Mouse (Mus musculus) cerebellum, adult 2 months (tissue): ENCODE results near the gene Wdr81. TPM values are rescaled to one million over a fixed set of nuclear protein-coding genes. Genes with fewer than 3 reads are reported as not detected.

Experiments
- DNase-seq, 2 experiments: peaks; one replicate each; pipeline ENCODE4 v3.0.0; 2021
- H3K27ac ChIP-seq: fragments of 200-500 bp; 2 replicates; pipeline ENCODE4 v1.5.1; 2012; ENCODE audit warnings: low read length, control low read depth, inconsistent platforms; ENCODE audit not compliant: insufficient read depth
- H3K27me3 ChIP-seq: fragments of 200-500 bp; 2 replicates; pipeline ENCODE4 v1.6.1; 2012; ENCODE audit warnings: inconsistent platforms, mild to moderate bottlenecking, low read length, moderate library complexity; ENCODE audit not compliant: control insufficient read depth, insufficient read depth
- H3K4me1 ChIP-seq: fragments of 200-500 bp; 2 replicates; pipeline ENCODE4 v1.6.1; 2011; ENCODE audit warnings: low read length; ENCODE audit not compliant: control insufficient read depth, insufficient read depth
- H3K4me3 ChIP-seq: fragments of 200-500 bp; replicated peaks from 2 replicates; pipeline ENCODE3; 2011; ENCODE audit warnings: mild to moderate bottlenecking, low read depth, low read length, control low read depth; ENCODE audit not compliant: insufficient read depth
- CTCF ChIP-seq: fragments of 200-500 bp; IDR thresholded peaks from 2 replicates; pipeline ENCODE4 v1.5.1; 2011; ENCODE audit warnings: low read depth, mild to moderate bottlenecking, control low read depth, low read length, moderate library complexity, borderline replicate concordance; ENCODE audit not compliant: insufficient read depth
- POLR2A ChIP-seq: fragments of 200-500 bp; IDR thresholded peaks from 2 replicates; pipeline ENCODE4 v1.6.1; 2011; ENCODE audit warnings: low read length, control low read depth, borderline replicate concordance; ENCODE audit not compliant: insufficient read depth
- WGBS: fragments of 180-500 bp; shearing (Covaris S2); methylation state at CpG from one replicate; pipeline ENCODE4 v1.1.7; 2018; 5-methylcytosine and 5-hydroxymethylcytosine counted together
- polyA plus RNA-seq: library from polyadenylated mRNA; depleted of rRNA; stranded (reverse); fragments of >200 nt; gene quantifications from 2 replicates; pipeline ENCODE4 v1.2.3, GENCODE M21; 2012

Wdr81 gene
- polyA plus RNA-seq, 1 experiment, result 15.3 TPM

DNA sequence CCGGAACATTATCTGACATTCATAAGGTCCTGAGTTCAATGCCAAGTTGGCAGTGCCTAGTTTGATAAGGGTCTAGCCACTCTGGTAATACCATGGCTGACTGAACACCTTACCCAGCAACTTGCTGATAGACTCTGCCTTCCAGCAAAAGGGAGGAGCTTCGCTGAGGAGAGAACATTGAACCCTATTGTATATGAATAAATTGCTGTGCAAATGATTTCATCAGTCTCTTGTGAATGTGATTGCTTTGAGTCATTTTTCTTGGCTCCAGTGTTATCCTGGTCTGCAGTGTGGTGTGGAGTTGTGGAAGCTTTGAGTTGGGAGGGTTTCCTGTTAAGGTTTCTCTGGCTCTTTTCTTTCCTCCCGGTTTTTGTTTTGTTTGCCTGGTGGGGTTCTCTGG lies 16.2 kb upstream of the Wdr81 start:
- no peak for TF ChIP-seq POLR2A
- TF ChIP-seq CTCF, result no peak
- H3K27ac ChIP-seq, result no peak overlapping the region
- H3K27me3 ChIP-seq, result no peaks in the 10 kb centered on the region
- DNase-seq, result no peak
- WGBS, result 80% methylated on average over 3 of the region's 3 CpGs
- no peak overlapping the region for H3K4me3 ChIP-seq
- no peaks in the 10 kb centered on the region for H3K4me1 ChIP-seq

DNA sequence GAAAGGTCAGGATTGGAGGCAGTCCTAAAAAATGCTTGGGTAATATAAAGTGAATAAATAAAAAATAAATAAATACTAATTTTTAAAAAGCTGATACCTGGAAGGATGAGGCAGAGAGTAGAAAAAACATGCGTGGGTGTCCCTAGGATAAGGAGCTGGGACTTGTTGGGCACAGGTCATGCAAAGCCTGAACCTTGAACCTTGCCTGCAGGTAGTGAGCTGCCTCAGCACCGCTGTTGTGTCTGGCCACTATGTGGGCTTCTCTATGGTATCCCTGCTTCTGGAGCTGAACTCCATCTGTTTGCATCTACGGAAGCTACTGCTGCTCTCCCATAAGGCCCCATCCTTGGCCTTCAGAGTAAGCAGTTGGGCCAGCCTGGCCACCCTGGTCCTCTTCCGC lies 14.7 kb upstream of the Wdr81 start:
- no peak overlapping the region for H3K4me3 ChIP-seq
- 62% methylated on average over 4 of the region's 4 CpGs for WGBS
- H3K27ac ChIP-seq, result no peak overlapping the region
- no peak for TF ChIP-seq CTCF
- TF ChIP-seq POLR2A, result no peak
- no peaks in the 10 kb centered on the region for H3K27me3 ChIP-seq
- H3K4me1 ChIP-seq, result no peaks in the 10 kb centered on the region
- DNase-seq, result no peak

DNA sequence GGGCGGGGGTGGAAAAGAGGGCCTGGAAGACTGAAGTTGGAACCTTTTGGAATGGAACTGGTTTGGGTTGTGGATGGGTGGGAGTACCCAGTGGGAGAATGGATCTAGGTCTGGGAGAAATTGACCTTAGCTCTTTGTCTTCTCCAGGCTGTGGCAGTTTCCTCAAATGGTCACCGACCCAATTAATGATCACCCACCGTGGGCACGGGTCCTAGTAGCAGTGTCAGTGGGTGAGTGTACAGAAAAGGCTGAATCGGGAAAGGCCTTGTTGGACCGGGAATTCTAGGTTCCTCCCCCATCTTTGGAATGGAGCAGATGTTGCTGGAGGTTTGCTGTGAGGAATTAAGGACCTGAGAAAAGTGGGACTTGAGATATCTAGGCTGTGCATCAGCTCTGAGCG lies 13.9 kb upstream of the Wdr81 start:
- no peak overlapping the region for H3K4me3 ChIP-seq
- no peak overlapping the region for H3K27ac ChIP-seq
- DNase-seq, result no peak
- H3K27me3 ChIP-seq, result no peaks in the 10 kb centered on the region
- no peak for TF ChIP-seq POLR2A
- WGBS, result 68% methylated on average over 7 of the region's 7 CpGs
- H3K4me1 ChIP-seq, result no peaks in the 10 kb centered on the region

DNA sequence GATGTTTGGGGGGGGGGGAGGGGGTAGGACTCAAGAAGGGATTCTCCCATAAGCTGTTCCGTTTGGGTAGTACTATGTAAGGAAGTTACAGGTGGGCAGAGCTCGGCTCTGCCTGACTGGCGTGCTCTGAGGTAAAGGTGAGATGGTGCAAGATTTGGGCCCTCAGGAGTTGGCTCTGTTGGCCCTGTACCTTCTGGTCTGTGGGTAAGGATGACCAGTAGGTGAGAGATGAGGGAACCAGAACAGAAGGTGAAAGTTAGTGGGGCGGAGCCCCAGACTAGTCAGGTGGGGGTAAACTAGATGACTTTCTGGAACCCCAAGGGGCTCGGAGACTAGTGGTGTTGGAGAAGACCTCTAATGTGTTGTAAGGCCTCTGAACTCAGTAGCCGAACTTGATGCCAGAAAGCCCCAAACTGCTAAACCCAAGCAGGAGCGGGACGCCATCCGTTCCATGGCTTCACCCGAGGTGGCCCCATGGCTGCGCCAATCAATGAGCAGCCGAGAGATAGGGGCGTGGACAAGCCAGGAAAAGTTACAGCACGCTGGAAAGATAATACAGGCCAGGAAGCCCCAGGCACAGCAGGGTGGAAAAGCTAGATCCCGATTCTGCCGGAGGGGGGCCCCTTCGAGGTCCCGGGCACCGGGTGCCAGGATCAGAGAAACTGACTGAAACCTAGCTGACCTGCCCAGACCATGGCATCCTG lies 13.1 kb upstream of the Wdr81 start:
- no peak for TF ChIP-seq CTCF
- no peak for TF ChIP-seq POLR2A
- Histone ChIP-seq H3K27me3 (no peaks in the 10 kb centered on the region), H3K4me3 (no peak overlapping the region), H3K4me1 (0 out of 2 replicates have a peak, but pooled peaks cover 3% of the 10 kb centered on the region), H3K27ac (no peak overlapping the region)
- no peak for DNase-seq
- 20% methylated on average over 19 of the region's 19 CpGs for WGBS

DNA sequence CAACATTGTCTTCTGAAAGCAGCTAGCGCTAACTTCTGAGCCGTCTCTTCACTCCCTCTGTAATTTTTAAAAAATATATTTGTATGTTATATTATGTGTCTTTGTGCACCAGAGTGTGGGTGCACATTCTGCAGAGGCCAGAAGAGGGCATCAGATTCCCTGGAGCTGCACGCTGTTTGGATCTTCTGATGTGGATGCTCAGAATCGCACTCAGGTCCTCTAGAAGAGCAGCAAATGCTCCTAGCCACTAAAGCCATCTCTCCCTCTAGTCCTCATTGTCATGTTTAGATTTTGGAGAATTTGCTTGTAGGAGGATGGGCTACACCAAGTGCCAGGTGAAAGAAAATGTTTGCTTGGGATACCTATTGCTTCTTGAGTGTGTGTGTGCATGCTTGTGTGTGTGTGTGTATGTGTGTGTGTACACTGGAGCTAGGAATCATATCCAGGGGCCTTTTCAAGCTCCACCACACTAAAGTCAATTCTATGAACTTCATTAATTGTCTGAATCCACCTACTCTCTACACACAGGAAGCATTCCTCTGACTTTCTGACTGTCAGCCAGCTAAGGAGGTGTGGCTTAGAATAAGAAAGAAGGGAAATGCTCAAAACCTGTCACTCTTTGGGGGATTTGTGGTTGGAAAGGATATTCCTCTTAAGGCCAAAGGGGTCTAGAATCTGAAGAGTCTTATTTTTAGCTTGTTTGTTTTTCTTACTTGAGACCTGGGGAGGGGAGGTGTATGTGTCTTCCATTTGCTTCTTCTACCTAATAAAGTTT lies 12.4 kb upstream of the Wdr81 start:
- H3K4me1 ChIP-seq, result peaks cover 7% of the 10 kb centered on the region
- TF ChIP-seq CTCF, result no peak
- no peak for TF ChIP-seq POLR2A
- DNase-seq, result no peak
- H3K4me3 ChIP-seq, result no peak overlapping the region
- no peaks in the 10 kb centered on the region for H3K27me3 ChIP-seq
- 98% methylated on average over 4 of the region's 4 CpGs for WGBS
- no peak overlapping the region for H3K27ac ChIP-seq

DNA sequence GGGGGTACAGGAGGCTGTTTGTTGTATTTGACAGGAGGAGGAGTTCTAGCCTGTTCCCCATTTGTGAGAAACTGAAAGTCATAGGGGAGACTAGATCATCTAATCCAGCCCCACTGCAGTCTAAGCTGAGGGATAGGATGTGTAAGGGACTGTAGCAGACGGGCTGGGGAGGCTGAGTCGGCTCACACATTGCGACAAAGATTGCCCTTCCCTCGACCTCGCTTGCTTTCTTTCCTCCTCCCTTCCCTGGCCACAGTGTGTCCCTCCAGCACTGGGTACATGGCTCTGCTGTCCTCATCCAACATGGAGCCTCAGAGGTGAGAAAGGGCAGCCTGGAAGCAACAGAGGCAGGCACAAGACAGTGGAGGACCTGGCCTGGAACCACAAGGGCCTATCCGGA lies 10.5 kb upstream of the Wdr81 start:
- Histone ChIP-seq H3K4me3 (no peak overlapping the region), H3K4me1 (peaks cover 8% of the 10 kb centered on the region), H3K27ac (no peak overlapping the region), H3K27me3 (no peaks in the 10 kb centered on the region)
- DNase-seq, result peak in 1 of 2 experiments; percentile 11
- no peak for TF ChIP-seq CTCF
- no peak for TF ChIP-seq POLR2A
- 83% methylated on average over 6 of the region's 6 CpGs for WGBS

DNA sequence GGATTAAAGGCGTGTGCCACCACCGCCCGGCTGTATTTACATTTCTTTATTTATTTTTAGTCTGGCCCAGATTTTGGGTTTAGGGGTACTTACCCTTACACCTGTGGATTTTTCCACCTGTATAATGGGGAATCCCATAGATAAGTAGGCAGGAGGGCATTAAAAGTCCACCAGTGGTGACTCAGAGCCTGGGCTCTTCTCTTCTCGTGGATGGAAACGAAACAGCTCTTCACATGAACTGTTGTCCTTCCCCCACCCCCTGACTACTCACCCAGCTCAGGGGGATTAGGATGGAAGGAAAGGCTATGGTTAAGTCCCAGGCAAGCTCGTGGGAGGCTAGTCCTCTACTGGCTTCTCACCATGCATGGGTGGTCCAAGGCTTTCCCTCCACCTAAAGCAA lies 9.9 kb upstream of the Wdr81 start:
- H3K4me1 ChIP-seq, result peaks cover 10% of the 10 kb centered on the region
- TF ChIP-seq POLR2A, result no peak
- TF ChIP-seq CTCF, result no peak
- no peak overlapping the region for H3K4me3 ChIP-seq
- H3K27ac ChIP-seq, result no peak overlapping the region
- 87% methylated on average over 6 of the region's 6 CpGs for WGBS
- no peaks in the 10 kb centered on the region for H3K27me3 ChIP-seq
- DNase-seq, result no peak

DNA sequence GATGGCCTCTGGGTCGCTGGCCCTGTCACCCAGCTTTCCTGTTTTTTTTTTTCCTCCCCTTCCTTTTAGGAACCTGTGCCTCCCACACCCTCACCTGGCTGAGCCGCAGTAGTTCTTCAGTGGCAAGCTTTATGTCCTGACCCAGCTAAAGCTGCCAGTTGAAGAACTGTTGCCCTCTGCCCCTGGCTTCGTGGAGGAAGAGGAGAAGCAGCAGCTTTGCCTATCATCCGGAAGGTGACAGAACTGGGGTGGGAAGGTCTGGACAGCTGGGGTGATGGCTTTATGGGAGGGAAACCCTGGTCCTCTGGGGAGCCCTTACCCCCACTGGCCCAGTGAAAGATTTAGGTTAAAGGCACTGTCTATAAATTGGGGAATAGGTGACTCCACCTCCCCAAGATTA lies 9.1 kb upstream of the Wdr81 start:
- WGBS, result 75% methylated on average over 4 of the region's 4 CpGs
- Histone ChIP-seq H3K4me3 (no peak overlapping the region), H3K27ac (no peak overlapping the region), H3K4me1 (peaks cover 10% of the 10 kb centered on the region), H3K27me3 (no peaks in the 10 kb centered on the region)
- peak in 1 of 2 experiments; percentile 7 for DNase-seq
- TF ChIP-seq POLR2A, result no peak
- TF ChIP-seq CTCF, result no peak
